Mouse (Mus musculus): ENCODE data around the gene Cstf3.

- TF ChIP-seq CTCF (IDR thresholded peaks at IDR 0.05) (no peak), POLR2A (IDR thresholded peaks at IDR 0.05; ENCODE audit: insufficient read depth, low read depth, low read length) (no peak), EP300 (IDR thresholded peaks at IDR 0.05; ENCODE audit: insufficient read depth, low read depth, low read length) (no peak)
Observed at GRCm38 (mm10) chr2:104663372-104664100, 73.2 kb downstream of the Cstf3 start.
